ENCODE assay signal across 8 mouse cellular contexts in genomic region chr12:113155887-113156539, GRCm38 (mm10). TPM values are rescaled to one million over a fixed set of nuclear protein-coding genes. Genes with fewer than 3 reads are reported as not detected.
DNase-seq lines count a peak whose midpoint lies in the region; ATAC-seq lines count a peak whose summit lies in the region.

Gene Tedc1, plus strand, starts transcription at chr12:113156421.

- H3K27ac ChIP-seq in brown adipose tissue, adult 24 weeks (replicated peaks; ENCODE audit: low read depth, low read length): peak within 1 kb of the TSS; percentile 85
- H3K27ac ChIP-seq in heart, embryonic 13.5 days (replicated peaks): peak within 1 kb of the TSS; percentile 88
- H3K27ac ChIP-seq in liver, embryonic 13.5 days: peak within 1 kb of the TSS; percentile 76
- peak within 1 kb of the TSS; percentile 93 for H3K27ac ChIP-seq in stomach, embryonic 16.5 days (ENCODE audit: low read length)

- DNase-seq in CD4-positive, CD25-positive, alpha-beta regulatory T cell, adult 2 months (ENCODE audit: low read depth, low spot score): peak; percentile 100
- DNase-seq in fat pad, adult 2 months (ENCODE audit: extremely low read depth, low read depth, low spot score): peak; percentile 85
- DNase-seq in kidney, postnatal 14 days: peak; percentile 99
- DNase-seq in liver, embryonic 13.5 days: peak; percentile 98
- DNase-seq in neural tube, embryonic 10.5 days (ENCODE audit: extremely low spot score, low spot score): peak; percentile 98

- H3K4me3 ChIP-seq in brown adipose tissue, adult 24 weeks (ENCODE audit: insufficient read depth, low read depth, low read length): peak within 1 kb of the TSS; percentile 59
- H3K4me3 ChIP-seq in heart, embryonic 13.5 days: peak within 1 kb of the TSS; percentile 72
- H3K4me3 ChIP-seq in liver, embryonic 13.5 days (replicated peaks): peak within 1 kb of the TSS; percentile 87
- H3K4me3 ChIP-seq in stomach, embryonic 16.5 days (replicated peaks; ENCODE audit: low read length): peak within 1 kb of the TSS; percentile 67

- H3K27me3 ChIP-seq in heart, embryonic 13.5 days (replicated peaks): no peaks in the 10 kb centered on the region
- peaks cover 26% of the 10 kb centered on the region for H3K27me3 ChIP-seq in liver, embryonic 13.5 days
- H3K27me3 ChIP-seq in stomach, embryonic 16.5 days (ENCODE audit: control insufficient read depth, insufficient read depth, low read length): 0 out of 2 replicates have a peak, but pooled peaks cover 7% of the 10 kb centered on the region

- peak; percentile 94 for ATAC-seq in heart, embryonic 13.5 days (ENCODE audit: extremely low read depth, insufficient number of reproducible peaks, low FRiP score, low TSS enrichment)
- ATAC-seq in liver, embryonic 13.5 days (ENCODE audit: low read depth): peak; percentile 96
- peak; percentile 95 for ATAC-seq in stomach, embryonic 16.5 days (ENCODE audit: insufficient read depth, low FRiP score)

- no peaks in the 10 kb centered on the region for H3K9me3 ChIP-seq in heart, embryonic 13.5 days
- H3K9me3 ChIP-seq in liver, embryonic 13.5 days (replicated peaks): no peaks in the 10 kb centered on the region
- H3K9me3 ChIP-seq in stomach, embryonic 16.5 days (replicated peaks; ENCODE audit: control insufficient read depth, low read length): no peaks in the 10 kb centered on the region

- peaks cover 8% of the 10 kb centered on the region for H3K36me3 ChIP-seq in heart, embryonic 13.5 days
- H3K36me3 ChIP-seq in liver, embryonic 13.5 days: peaks cover 10% of the 10 kb centered on the region
- no peaks in the 10 kb centered on the region for H3K36me3 ChIP-seq in stomach, embryonic 16.5 days (ENCODE audit: control insufficient read depth, insufficient read depth, low read length)

- WGBS in heart, embryonic 13.5 days: under 1% methylated on average over 46 of the region's 46 CpGs
- under 1% methylated on average over 46 of the region's 46 CpGs for WGBS in liver, embryonic 13.5 days (ENCODE audit: insufficient replicate concordance)
- whole genome bisulfite sequencing in stomach, embryonic 16.5 days: under 1% methylated on average over 46 of the region's 46 CpGs

- H3K4me1 ChIP-seq in brown adipose tissue, adult 24 weeks (ENCODE audit: control insufficient read depth, insufficient read depth, insufficient read length, low read length): peaks cover 5% of the 10 kb centered on the region; the same call in 1 of the 2 replicates
- H3K4me1 ChIP-seq in heart, embryonic 13.5 days: peaks cover 44% of the 10 kb centered on the region
- H3K4me1 ChIP-seq in liver, embryonic 13.5 days (replicated peaks): peaks cover 55% of the 10 kb centered on the region
- H3K4me1 ChIP-seq in stomach, embryonic 16.5 days (ENCODE audit: control insufficient read depth, insufficient read depth, low read length): peaks cover 32% of the 10 kb centered on the region

- peak within 1 kb of the TSS; percentile 92 for H3K4me2 ChIP-seq in heart, embryonic 13.5 days
- peak within 1 kb of the TSS; percentile 97 for H3K4me2 ChIP-seq in liver, embryonic 13.5 days
- H3K4me2 ChIP-seq in stomach, embryonic 16.5 days (ENCODE audit: low read depth, low read length): peak within 1 kb of the TSS; percentile 94

- H3K9ac ChIP-seq in heart, embryonic 13.5 days: peak within 1 kb of the TSS; percentile 83
- H3K9ac ChIP-seq in liver, embryonic 13.5 days: peak within 1 kb of the TSS; percentile 87
- H3K9ac ChIP-seq in stomach, embryonic 16.5 days (ENCODE audit: low read length): peak within 1 kb of the TSS; percentile 81

RNA-seq across cellular contexts. Expression of gene Tedc1, which starts in this region (rescaled TPM):
- not detected in 2 replicates for polyA plus RNA-seq in brown adipose tissue, adult 24 weeks (2012; ENCODE audit: insufficient read depth, insufficient read length, missing spikeins)
- 20.6 and 21.8 TPM in 2 replicates for polyA plus RNA-seq in heart, embryonic 13.5 days (2015; fragmentation: Nextera tagmentation; extraction: Ambion mirVana)
- 12.0 and 12.9 TPM in 2 replicates for polyA plus RNA-seq in liver, embryonic 13.5 days (2015; fragmentation: Nextera tagmentation; extraction: Ambion mirVana)
- 24.0 and 24.3 TPM in 2 replicates for polyA plus RNA-seq in stomach, embryonic 16.5 days (2015; fragmentation: Nextera tagmentation; extraction: Ambion mirVana)

Comparison
In these comparisons a context has a peak if more than half of its experiments do, and no peak if none do; other contexts are left out.
1. Peak in every context shown above with its lines: DNase-seq, ATAC-seq, H3K4me3 ChIP-seq and H3K27ac ChIP-seq.
2. RNA of gene Tedc1 (polyA plus RNA-seq): 24.0 to 24.3 TPM in stomach, embryonic 16.5 days, 20.6 to 21.8 TPM in heart, embryonic 13.5 days and 12.0 to 12.9 TPM in liver, embryonic 13.5 days; not detected in brown adipose tissue, adult 24 weeks; every median in the first group is over 10 times any median in the second.